Mouse (Mus musculus): ENCODE measurements around the gene Ube2j1.
A peak's percentile ranks its signal among the peaks of the same experiment; 100 is the strongest.
"Not testable (repeated sequence)": the region's sequence is repeated elsewhere in the genome, so short reads cannot be mapped to it uniquely, and the experiment has no call there.

The Ube2j1 gene

DNA sequence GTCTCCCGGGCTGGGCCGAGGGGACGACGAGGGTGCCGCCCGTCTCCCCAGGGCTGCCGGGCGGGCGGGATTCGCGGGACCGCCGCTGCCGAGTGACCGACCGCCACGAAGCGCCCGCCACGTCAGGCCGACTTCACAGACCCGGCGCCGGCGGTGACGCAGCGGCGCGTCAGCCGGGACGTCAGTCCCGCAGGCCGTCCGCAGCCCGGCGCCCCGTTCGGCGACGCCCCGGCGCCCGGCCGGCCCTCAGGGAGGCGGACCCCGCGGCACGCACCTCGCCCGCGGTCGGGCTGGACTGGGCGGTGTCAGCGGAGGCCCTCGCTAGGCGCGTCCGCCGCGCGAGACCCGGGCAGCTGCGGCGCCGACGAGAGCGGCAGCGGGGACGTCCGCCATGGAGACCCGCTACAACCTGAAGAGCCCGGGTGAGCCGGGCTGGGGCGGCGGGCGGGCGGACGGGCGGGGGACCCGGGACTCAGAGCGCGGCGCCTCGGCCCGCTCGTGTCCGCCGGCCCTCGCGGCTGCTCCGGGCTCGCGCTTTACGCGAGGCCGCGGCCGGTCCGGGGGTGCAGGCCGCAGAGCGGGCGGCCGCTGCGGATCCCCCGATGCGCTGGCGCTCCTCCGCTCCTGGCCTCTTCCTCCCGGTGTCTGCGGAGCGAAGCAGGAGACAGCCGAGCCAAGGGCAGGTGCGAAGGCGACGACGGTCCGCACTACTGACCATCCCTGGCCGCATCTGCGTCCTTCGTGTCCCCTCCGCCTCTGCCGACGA, at the start of gene Ube2j1:
Ube2j1 (plus strand) TSS at position 222 of the 766 bp plus-strand sequence.
- DNase-seq = peak; percentile 77

DNA sequence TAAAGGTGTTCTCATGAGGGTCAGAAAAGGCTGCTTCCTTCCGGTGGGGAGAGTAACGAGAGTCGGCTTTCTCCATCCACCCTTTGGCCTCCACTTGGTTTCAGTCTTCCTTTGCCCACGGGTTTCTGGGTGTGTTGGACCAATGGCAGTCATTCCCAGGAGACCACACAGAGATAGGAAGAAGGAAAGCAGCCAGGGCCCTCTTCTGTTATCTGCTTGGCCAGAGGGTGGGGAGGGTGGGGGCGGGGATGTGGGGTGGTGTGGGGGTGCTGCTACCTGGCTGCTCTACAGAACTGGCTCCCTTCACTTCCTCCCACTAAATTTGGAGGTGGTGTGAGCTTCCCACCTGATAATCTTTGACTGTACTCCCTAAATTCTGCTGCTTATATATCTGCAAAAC, 49.6 kb upstream of the Ube2j1 start:
- no peak for DNase-seq

DNA sequence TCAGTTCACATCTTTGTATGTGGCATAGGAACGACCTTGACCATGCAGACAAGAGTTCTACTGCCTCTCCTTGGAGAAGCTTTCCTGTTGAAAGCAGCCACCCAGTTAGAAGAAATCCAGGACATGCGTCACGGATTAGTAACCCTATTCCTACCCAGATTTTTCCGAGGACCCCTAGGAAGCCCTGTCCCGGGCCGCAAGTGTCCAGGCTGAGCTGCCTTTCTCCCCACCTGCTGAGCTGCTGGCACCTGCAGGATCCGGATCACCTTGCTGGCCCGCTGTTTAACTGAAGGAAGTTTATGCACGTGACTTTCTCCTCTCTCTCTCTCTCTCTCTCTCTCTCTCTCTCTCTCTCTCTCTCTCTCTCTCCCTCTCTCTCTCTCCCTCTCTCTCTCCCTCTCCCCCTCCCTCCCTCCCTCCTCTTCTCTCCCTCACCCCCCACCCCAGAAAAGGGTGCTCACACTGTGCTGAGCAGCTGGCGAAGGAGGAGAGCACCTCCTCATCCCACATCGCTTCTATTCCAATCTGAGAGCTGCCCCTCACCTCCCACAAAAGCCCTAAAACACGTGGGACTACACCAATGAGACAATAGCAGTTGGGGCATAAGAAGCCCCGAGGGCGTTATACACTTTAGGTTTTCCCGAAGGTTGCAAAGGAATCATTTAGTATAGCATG, 49.0 kb upstream of the Ube2j1 start:
- peak; percentile 49 for DNase-seq

DNA sequence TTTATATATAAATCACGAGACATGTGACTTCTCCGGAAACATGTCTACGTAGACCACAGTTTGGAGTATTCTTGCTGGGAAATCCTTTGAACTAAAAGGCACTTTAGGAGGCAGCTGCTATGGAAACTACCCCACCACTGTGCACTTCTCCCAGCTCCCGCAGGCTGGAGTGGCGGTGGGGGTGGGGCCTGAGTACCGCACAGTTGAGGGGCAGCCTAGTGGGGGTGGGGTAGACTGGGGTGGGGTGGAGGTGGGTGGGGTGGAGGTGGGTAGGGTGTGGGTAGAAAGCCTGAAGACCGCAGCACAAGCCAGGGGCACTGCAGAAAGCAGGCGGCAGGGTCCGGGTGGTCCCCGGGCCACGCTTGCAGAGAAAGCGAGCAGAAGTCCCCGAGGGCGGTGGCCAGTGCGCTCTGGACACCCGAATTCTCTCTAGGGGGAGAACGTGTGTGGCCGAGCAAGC, 48.5 kb upstream of the Ube2j1 start, which contains the start of gene Rragd:
Rragd (plus strand) TSS at position 322 of the 460 bp plus-strand sequence.
- peak; percentile 63 for DNase-seq

DNA sequence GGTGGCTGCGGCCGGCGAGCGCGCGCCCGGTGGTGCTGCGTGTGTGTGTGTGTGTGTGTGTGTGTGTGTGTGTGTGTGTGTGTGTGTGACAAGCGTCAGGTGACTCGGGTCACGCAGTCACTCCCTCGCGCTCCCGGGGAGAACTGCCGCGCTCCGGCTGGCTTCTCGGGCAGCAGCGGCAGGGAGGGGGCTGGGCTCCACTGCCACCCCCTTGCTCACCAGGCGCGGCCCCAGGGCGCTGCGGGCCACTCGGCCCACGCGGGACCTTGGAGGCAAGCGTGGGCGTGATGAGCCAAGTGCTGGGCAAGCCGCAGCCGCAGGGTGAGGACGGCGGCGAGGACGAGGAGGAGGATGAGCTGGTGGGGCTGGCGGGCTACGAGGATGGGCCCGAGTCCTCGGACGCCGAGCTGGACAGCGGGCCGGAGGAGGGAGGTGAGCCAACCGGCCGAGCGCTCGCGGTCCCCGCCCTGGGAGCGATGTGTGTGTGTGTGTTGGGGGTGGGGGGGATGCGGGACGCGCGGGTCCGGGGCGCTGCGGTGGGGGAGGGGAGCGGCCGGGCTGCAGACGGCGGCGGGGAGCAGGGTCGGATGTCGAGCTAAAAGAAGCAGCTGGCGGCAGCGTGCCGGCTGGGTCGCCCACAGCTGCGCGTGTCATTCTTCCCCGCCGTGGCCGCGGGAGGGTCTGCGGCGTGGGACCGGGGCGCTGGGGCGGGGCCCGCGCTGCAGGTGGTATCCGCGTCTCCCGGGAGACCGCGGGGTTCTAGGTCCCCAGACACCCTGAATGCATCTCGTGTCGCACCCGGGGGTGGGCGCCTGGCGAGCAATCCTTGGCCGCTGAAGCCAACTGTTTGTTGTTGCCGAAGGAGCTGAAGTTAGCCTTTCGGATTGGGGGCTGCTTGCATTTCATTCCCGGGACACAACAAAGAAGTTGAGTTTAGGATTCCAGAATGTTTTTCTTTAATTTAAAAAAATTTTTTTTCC, 47.8 kb upstream of the Ube2j1 start:
- DNase-seq = peak; percentile 90

DNA sequence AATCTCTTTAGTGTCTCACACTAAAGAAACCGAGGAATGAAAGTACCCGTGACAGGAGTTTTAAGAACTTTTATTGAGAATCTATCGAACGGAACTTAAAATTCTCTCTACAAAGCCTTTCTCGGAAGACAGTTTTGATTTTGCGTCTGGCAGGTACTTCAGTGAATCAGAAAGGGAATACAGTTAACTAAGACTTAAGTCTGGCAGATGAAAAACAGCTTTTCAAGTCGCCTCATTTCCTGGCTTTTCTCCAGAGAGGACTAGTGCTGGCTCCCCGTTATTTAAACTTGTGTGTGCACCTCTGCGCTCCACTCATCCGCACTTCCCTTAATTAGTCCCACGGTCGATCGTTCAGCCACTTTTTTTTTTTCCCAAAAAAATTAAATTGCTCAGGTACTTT, 47.0 kb upstream of the Ube2j1 start:
- DNase-seq = peak; percentile 20

DNA sequence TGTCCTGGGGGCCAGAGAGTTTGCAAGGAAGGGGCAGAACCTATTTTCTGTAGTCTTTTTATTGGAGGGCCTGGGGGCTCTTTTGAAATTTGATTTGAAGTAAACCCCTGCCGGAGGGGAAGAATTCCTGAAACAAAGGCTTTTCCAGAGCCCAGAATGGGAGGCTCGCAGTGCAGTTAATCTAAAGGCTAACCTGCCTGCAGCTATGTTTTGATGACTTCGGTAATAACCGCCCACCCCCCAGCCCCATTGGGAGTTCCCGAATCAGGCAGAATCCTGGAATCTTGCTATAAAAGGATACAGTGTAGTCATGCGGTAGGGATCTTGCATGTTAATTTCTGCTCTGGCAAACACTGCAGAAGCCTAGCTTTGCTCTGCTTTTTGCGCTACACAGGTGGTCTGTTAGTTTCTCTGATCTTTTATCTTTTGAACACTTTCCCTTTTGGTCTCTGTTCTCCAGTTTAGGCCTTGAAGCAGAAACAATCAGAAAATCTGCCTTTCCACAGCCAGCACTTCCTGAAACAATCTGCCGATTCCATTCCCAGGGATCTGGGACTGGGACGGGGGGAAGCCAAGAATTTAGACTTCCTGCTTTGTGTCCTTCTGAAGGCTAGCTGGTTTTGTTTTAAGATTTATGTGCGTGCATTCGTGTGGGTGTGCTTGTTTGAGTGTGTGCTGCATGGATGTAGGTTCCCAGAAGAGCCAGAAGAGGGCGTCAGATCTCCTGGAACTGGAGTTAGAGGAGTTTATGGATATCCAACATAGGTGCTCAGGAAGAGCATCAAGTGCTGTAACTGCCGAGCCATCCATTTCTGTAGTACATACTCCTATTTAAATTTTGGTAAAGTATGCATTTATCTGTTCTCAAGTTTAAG, 46.2 kb upstream of the Ube2j1 start:
- DNase-seq = peak; percentile 41

DNA sequence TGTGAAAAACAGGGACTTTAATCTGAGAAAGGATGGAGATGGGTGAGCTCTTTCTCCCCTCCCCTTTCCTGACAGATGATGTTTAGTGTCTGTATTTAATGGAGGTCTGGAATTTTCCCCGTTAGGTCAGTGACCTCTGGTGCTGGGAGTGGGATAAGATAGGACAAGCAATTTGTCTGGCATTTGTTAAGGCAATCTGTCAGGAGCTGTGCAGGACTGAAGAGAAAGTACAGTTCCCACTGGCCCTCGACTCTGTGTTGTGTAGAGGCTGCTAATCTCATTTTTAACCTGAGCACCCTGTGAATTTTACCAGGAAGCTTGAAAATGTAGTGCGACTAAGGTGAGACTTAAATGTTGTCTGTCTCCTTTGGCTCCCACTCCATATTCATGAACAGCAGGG, 45.5 kb upstream of the Ube2j1 start:
- no peak for DNase-seq

DNA sequence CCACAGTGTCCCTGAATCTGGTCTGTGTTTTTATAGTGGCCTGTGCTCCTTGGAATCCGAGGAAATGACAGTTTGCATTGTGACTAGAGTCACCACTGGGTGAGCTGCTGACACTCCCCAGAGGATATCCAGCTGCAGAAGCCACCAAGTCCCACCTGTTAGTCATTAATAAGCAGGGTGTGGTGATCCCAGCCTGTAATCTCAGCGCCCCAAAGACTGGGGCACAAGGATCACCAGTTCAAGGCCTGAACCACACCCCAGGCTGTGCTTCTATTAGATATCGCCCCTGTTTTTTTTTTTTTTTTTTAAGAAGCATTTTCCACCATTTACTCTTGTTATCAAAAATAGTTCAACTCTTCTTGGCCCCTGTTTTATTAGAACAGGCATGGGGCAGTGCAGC, 44.2 kb upstream of the Ube2j1 start:
- DNase-seq = no peak

DNA sequence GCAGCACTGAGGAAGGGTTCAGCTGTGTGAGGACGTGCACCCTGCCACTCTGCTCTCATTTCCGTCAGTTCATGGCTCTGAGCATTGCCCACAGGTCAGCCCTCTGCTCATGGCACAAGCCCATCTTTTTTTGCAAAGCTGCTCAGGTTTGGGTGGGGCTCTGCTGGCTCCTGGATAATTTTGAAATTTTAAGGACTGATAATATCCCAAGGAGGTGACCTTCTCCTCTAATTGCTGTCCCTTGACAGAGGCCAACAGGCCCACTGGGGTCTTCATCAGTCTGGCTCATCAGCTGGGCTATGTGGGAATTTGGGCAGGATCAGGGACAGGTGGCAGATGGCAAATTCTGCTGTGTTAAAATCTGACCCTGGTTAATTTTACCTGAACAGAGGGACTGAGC, 41.9 kb upstream of the Ube2j1 start:
- DNase-seq = no peak

DNA sequence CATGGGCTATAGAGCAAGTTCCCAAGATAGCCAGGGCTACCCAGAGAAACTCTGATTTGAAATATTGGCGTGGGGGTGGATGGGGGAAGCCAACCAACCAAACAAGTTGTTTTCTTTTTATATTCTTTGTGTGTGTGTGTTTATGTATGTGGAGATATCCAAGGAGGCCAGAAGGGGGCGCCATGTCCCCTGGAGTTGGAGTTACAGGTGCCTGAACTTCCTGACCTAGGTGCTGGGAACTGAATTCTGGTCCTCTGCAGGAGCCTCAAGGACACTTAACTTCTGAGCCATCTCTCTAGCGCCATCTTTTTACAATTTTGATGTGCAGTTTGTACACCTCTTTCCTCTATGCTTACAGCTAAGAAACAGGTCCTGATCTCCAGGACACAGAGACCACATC, 37.0 kb upstream of the Ube2j1 start:
- DNase-seq = no peak

DNA sequence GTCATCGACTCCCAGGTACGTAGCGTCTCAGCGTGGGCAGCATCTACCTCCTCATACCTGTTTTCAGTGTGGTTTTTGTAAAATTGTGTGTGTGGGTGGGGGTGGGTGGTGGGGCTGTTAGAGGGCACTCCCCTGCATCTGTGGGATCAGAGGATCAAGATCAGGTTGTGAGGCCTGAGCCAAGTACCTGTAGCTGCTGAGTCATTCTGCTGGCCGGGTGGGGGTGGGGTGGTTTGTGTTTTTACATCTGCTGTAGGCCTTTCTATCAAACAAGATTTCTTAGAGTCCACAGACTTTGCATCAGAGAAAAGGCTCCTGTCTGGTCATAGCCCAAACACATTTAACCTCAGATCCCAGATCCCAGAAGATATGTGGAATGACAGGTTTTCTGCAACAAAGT, 35.1 kb upstream of the Ube2j1 start:
- no peak for DNase-seq

DNA sequence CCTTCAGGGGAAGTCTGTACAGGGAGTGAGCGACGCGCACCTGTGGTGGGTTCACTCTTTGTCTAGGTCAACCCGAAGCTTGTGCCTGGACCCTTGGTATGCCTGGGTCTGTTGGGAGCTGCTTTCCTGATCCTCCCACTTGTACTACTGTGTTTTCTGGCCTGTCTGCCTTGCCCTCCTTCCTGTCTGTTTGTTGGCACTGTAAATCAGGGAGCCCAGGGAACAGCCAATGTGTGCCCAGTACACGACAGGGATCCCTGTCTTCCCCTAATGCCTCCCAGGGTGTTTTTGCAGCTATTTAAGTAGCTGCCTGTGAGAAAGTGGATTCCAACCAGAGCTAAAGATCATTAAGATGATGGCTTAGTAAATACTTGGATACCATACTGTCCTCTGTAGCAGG, 33.6 kb upstream of the Ube2j1 start:
- DNase-seq = no peak

DNA sequence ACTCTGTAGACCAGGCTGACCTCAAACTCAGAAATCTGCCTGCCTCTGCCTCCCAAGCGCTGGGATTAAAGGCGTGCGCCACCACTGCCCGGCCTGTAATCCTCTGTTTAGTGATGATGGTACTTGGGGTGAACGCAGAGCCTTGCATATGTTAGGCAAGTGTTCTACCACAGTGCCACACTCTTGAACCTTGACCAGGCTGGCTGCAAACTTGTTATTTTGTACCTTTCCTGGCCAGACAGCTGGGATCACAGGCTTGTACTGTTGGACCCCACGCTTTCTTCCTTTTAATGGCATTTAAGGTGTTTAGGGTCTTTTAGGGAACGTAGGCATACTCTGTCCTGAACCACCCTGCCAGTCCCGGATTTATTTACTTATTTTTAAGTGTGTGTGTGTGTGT, 32.2 kb upstream of the Ube2j1 start:
- DNase-seq = no peak

DNA sequence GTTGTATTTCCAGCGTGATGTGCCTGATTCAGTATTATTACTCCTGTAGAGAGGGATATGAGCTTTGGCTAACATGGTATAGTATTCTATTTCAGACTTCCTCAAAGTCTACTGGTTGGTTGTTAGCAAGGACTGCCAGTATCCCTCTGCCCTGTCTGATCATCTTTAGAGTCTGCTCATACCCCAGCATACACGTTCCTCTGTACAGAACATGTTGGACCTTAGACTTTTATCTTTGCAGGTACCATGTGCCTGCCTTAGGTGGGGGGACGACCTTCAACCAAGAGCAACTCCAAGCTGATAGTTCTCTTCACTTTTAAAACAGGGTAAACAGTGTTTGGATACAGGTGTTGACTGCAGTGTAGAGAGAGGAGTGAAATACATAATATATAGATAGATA, 29.1 kb upstream of the Ube2j1 start:
- DNase-seq = no peak

DNA sequence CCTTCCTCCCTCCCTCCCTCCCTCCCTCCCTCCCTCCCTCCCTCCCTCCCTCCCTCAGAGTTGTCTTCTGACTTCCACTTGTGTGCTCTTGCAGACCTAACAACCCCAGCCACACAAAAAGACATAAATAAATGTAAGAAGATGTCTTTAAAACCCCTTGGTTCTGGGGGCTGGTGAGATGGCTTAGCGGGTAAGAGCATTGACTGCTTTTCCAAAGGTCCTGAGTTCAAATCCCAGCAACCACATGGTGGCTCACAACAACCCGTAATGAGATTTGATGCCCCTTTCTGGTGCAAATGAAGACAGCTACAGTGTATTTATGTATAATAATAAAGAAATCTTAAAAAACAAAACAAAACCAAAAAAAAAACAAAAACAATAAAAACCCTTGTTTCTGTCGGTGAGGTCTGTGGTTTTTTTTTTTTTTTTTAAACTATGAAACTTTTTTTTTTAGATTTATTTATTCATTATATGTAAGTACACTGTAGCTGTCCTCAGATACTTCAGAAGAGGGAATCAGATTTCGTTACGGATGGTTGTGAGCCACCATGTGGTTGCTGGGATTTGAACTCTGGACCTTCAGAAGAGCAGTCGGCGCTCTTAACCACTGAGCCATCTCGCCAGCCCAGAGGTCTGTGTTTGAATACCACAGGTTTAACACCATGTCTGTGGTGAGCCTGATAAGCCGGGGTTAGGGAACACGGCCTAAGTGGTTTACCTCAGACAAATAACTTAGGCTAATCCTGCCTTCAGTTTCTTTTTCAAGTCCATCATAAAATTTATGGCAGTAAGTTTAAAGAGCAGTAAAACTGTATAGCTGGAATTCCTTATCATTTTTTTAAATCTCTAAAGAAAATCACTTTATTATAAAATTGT, 25.4 kb upstream of the Ube2j1 start:
- not testable (repeated sequence) for DNase-seq

DNA sequence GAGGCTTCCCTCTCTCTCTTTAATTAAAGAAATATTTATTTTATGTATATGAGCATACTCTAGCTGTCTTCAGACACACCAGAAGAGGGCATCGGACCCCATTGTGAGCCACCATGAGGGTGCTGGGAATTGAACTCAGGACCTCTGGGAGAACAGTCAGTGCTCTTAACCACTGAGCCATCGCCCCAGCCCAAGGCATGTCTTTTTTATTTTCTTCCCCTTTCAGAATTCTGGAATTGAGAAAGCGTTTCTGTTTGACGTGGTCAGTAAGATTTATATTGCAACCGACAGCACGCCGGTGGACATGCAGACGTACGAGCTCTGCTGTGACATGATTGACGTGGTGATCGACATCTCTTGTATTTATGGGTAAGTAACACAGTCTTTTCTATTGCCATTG, 24.4 kb upstream of the Ube2j1 start:
- DNase-seq = no peak

DNA sequence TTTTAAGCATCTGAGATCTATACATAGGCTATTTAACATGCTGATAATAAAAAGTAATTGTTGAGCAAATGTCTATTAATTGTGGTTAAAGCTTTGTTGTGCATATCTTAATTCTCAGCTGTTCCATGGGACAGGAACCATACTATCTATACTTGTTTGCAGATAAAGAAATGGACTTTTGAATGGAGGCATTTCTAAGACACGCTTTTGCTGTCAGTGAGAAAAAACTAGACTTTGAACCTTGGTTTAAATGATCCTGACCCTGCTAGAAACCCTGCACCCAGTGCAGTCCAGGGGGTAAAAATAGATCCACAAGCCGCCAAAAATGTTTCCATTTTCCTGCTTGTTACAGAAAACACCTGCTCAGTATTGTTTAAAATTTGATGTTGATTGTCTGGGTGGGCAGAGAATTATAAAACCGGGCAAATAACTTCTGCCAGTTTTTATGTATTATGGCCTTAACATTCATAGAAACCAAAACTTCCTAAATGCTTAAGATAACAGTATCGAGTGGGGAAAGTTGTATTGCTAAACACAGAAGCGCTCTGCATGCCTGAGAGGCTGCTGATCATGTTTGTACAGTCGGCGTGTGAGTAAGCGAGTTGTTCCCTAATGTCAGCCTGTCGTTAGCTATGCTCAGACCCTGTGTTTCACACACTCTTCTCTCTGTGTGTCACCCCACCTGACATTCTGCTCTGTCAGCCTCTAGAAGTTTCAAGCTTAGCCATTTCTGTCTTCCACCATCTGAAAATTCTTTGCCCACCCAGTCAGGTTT, 23.6 kb upstream of the Ube2j1 start:
- no peak for DNase-seq

DNA sequence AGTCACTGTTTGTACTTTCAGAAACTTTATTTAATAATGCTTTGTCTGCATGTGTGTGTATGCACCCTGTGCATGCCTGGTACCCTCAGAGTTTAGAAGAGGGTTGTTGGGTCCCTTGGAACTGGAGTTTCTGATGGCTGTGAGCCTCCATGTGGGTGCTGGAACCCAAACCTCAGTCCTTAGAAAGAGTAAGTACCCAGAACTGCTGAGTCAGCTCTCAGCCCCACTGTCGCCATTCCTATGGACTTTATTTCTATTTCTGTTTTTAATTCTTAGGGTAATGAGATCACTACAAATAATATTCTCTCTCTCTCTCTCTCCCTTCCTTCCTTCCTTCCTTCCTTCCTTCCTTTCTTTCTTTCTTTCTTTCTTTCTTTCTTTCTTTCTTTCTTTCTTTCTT, 21.1 kb upstream of the Ube2j1 start:
- no peak for DNase-seq

DNA sequence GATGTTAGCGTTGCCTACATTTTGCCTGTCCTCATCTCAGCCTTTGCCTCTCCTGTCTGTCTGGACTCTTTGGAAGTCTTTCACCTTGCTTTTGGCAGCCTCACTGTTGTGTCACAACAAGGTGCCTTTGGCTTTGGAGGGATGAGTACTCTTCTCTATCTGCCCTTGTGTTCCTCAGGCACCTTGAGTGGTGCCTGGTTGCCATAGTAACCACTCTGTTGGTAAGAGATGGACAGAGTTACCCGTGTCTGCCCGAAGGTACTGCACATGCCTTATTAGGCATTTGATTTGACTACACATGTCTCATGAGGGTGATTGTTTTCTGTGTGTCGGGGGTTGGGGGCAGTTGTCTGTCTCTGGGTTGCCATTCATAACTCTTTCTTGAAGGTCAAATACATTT, 18.7 kb upstream of the Ube2j1 start:
- no peak for DNase-seq
